Mouse (Mus musculus) liver, embryonic 13.5 days (tissue): ENCODE results near the gene Gnl3. TPM values are rescaled to one million over a fixed set of nuclear protein-coding genes. Genes with fewer than 3 reads are reported as not detected.

Experiments
- ATAC-seq: fragments of 200-750 bp; cut with Nextera tagmentation; 2 replicates; pipeline ENCODE4 v1.8.0; 2017; ENCODE audit warnings: low read depth, mild to moderate bottlenecking, moderate number of reproducible peaks, moderate library complexity
- DNase-seq: peaks from one replicate; pipeline ENCODE4 v3.0.0; 2022
- H3K27ac ChIP-seq: fragments of 300-500 bp; sonication (generic); 2 replicates; pipeline ENCODE4 v1.5.1; 2015; ENCODE audit warnings: moderate library complexity, mild to moderate bottlenecking, inconsistent platforms
- H3K27me3 ChIP-seq: fragments of 300-500 bp; sonication (generic); 2 replicates; pipeline ENCODE4 v1.6.1; 2015; ENCODE audit warnings: mild to moderate bottlenecking, inconsistent platforms
- H3K36me3 ChIP-seq: fragments of 300-500 bp; sonication (generic); 2 replicates; pipeline ENCODE4 v1.6.1; 2015; ENCODE audit warnings: mild to moderate bottlenecking, inconsistent platforms
- H3K4me1 ChIP-seq: fragments of 300-500 bp; sonication (generic); replicated peaks from 2 replicates; pipeline ENCODE4 v1.6.1; 2015; ENCODE audit warnings: inconsistent platforms
- H3K4me2 ChIP-seq: fragments of 300-500 bp; sonication (generic); 2 replicates; pipeline ENCODE4 v1.6.1; 2015; ENCODE audit warnings: inconsistent platforms, mild to moderate bottlenecking, moderate library complexity
- H3K4me3 ChIP-seq: fragments of 300-500 bp; sonication (generic); replicated peaks from 2 replicates; pipeline ENCODE4 v1.5.1; 2015; ENCODE audit warnings: mild to moderate bottlenecking, inconsistent platforms
- H3K9ac ChIP-seq: fragments of 300-500 bp; sonication (generic); 2 replicates; pipeline ENCODE4 v1.6.1; 2015; ENCODE audit warnings: mild to moderate bottlenecking, inconsistent platforms
- H3K9me3 ChIP-seq: fragments of 300-500 bp; sonication (generic); replicated peaks from 2 replicates; pipeline ENCODE4 v1.6.1; 2016; ENCODE audit warnings: inconsistent platforms
- WGBS: fragments of 180-500 bp; shearing (Covaris S2); methylation state at CpG from one replicate; pipeline ENCODE4 v1.1.7; 2015; ENCODE audit not compliant: insufficient replicate concordance; 5-methylcytosine and 5-hydroxymethylcytosine counted together
- polyA plus RNA-seq: library from polyadenylated mRNA; unstranded; fragments of >200 nt; fragmentation: Nextera tagmentation; extraction: Ambion mirVana; gene quantifications from 2 replicates; pipeline ENCODE4 v1.2.1, GENCODE M21; 2015

The Gnl3 gene
- polyA plus RNA-seq, 1 experiment from 2014 or later, result 133 TPM

DNA sequence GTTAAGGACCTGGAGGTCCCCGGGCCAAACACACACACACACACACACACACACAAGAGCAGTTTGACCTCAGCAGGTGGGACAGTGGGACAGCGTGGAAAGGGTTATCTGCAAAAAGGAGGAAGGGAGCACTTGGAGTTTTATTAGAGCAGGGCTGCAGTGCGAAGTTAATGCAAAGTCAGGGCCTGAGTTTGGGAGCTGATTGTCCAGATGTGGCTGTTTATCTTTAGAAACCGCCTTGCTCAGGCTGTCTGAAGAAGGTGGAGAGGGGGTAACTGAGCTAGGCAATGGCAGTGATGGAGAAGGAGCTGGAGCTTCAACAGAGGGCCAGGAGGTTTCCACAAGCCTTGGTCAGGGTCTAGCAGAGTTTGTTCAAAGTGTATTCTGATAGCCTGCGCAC, 12.2 kb downstream of the Gnl3 start:
- H3K36me3 ChIP-seq, result peaks cover 32% of the 10 kb centered on the region
- H3K27me3 ChIP-seq, result no peaks in the 10 kb centered on the region
- 41% methylated on average over 5 of the region's 5 CpGs for WGBS
- no peaks in the 10 kb centered on the region for H3K9me3 ChIP-seq
- peak overlapping the region; percentile 73 for H3K27ac ChIP-seq
- peaks cover 44% of the 10 kb centered on the region for H3K4me1 ChIP-seq
- H3K4me3 ChIP-seq, result no peak overlapping the region
- DNase-seq (peak; percentile 48), ATAC-seq (peak; percentile 81)
- no peak overlapping the region; the same call in 1 of the 2 replicates for H3K9ac ChIP-seq
- peak overlapping the region; percentile 14; the same call in 1 of the 2 replicates for H3K4me2 ChIP-seq

DNA sequence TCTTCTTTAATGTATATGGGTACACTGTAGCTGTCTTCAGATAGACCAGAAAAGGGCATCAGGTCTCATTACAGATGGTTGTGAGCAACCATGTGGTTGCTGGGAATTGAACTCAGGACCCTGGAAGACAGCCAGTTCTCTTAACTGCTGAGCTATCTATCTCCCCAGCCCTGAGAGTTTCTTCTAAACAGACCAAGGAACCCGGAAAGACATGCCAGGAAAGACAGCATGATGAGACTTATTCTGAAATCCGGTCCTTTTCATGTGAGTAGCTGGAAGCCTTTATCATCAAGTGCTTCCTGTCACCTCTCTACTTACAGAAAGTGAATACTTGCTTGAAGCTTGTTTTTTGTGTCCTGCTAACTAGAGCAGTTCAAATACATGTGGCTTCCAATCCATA, 14.4 kb downstream of the Gnl3 start:
- Histone ChIP-seq H3K4me3 (no peak overlapping the region), H3K4me1 (peaks cover 52% of the 10 kb centered on the region), H3K9ac (no peak overlapping the region), H3K36me3 (peaks cover 11% of the 10 kb centered on the region), H3K4me2 (no peak overlapping the region), H3K9me3 (no peaks in the 10 kb centered on the region), H3K27ac (no peak overlapping the region), H3K27me3 (no peaks in the 10 kb centered on the region)
- 52% methylated on average over 2 of the region's 2 CpGs for WGBS
- DNase-seq (no peak), ATAC-seq (no peak)

DNA sequence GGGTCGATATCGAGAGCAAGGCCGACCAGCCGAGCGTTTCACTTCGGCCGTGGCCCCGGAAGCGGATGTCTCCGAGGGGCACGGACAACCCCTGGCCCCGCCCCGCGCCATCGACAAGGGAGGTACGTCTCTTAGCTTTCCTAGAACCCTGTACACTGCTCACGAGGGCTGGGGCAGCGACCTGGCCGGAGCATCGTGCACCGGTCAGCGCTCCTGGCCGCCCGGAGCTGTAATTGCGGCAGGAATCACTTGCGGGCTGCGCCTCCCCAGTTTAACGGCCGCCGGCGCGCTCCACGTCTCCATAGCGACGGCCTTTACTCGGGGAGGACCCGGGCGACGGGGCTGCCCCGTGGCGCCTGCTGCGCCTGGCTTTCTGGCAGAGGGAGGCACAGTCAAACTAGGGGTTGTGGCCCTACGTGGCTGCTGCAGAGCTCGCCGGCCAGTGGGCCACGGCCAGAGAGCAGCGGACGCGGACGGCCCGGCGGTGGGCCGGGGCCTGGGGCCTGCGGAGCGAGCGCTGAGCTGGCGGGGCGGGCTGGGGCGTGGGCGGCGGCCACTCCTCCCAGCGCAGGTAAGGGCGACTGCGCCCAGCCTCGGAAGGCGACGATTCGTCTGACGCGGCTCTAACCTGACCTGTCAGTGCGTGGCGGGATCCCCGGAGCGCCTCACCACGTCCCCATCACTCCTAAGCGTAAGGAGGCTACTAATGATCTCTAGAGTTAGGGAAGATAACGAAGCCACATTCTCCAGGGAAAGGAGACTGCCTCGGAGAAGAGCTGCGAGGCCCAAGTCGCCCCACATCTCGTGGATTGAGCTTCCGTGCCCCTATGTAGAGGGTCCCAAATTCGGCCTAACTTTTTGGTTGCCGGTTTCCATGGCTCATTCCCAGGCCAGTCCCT, 17.4 kb downstream of the Gnl3 start, which contains the start of the genes Glt8d1 and Spcs1:
TSS of gene Glt8d1 (plus strand) at position 94 of the 899 bp plus-strand sequence.
TSS of gene Spcs1 (minus strand) at position 366 of the 899 bp plus-strand sequence.
- Histone ChIP-seq H3K36me3 (peaks cover 14% of the 10 kb centered on the region; the same call in 1 of the 2 replicates), H3K27me3 (no peaks in the 10 kb centered on the region), H3K27ac (peak within 1 kb of the TSS; percentile 92), H3K4me2 (peak within 1 kb of the TSS; percentile 86), H3K4me3 (peak within 1 kb of the TSS; percentile 86), H3K9ac (peak within 1 kb of the TSS; percentile 91), H3K4me1 (peaks cover 47% of the 10 kb centered on the region), H3K9me3 (no peaks in the 10 kb centered on the region)
- DNase-seq (peak; percentile 80), ATAC-seq (peak; percentile 88)
- under 1% methylated on average over 84 of the region's 84 CpGs for WGBS

DNA sequence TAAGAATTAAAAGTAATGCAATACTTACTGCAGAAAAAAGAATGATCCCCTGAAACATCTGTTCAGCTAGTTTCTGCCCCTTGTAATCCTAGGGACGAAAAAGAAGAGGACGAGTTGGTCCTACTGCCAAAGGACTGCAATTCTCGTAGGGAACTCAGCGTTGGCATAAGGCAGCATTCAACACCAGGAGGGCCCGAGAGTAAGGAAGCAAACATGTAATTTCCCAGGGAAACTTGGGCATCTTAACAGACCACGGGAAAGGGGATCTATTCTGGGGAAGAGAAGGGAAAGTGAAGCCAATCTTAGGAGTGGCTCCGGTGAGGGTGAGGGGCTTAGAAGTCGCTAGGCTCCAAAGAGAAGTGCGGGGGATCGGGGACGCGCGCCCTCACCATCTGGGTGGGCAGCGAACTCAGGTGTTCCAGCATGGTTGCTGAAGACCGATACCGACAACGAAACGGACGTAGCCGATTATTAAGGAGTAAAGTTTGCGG, 18.1 kb downstream of the Gnl3 start:
- DNase-seq (peak; percentile 7), ATAC-seq (peak; percentile 11)
- Histone ChIP-seq H3K27me3 (no peaks in the 10 kb centered on the region), H3K4me1 (peaks cover 45% of the 10 kb centered on the region), H3K4me2 (peak overlapping the region; percentile 86), H3K9ac (peak overlapping the region; percentile 91), H3K27ac (peak overlapping the region; percentile 92), H3K4me3 (peak overlapping the region; percentile 86), H3K36me3 (peaks cover 14% of the 10 kb centered on the region; the same call in 1 of the 2 replicates), H3K9me3 (no peaks in the 10 kb centered on the region)
- WGBS, result 0% methylated on average over 21 of the region's 21 CpGs

DNA sequence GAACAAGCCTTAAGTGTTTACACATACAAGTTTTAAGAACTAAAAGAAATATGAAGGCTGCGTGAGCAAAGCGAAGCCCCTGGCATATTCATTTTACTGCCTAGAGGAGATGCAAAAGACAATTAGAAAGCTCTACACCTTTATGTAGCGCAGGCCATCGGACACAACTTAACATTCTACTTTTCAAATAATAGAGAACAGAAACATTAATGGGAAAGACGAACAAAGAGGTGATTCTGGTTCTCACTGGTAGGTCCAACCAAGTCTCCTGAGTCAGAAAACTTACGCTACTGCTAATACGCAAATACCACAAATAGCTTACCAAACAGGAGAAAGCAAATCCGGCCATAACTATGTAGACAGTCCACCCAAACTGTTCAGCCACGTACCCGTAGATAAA, 18.6 kb downstream of the Gnl3 start:
- Histone ChIP-seq H3K9ac (peak overlapping the region; percentile 91), H3K9me3 (no peaks in the 10 kb centered on the region), H3K4me2 (peak overlapping the region; percentile 86), H3K4me3 (peak overlapping the region; percentile 86), H3K27me3 (no peaks in the 10 kb centered on the region), H3K36me3 (peaks cover 14% of the 10 kb centered on the region; the same call in 1 of the 2 replicates), H3K27ac (peak overlapping the region; percentile 92), H3K4me1 (peaks cover 43% of the 10 kb centered on the region)
- WGBS, result 43% methylated on average over 10 of the region's 10 CpGs
- DNase-seq (no peak), ATAC-seq (no peak)

DNA sequence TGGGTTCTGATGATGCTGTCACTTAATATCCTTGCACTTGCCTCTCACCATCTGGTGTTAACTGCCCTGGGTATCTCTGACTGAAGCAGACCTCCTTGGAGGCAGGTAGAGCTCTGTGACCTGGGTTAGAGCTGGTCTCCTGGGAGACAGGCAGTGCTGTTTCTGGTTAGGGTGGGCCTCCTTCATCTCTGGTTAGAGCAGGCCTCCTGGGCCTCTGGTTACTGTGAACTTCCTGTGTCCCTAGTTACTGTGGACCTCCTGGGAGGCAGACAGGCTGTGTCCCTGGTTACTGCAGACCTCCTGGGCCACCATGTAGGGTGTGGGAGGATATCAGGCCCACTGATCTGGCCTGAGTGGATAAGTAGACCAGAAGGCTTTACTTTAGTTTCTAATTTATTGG, 22.5 kb downstream of the Gnl3 start:
- no peak for ATAC-seq

DNA sequence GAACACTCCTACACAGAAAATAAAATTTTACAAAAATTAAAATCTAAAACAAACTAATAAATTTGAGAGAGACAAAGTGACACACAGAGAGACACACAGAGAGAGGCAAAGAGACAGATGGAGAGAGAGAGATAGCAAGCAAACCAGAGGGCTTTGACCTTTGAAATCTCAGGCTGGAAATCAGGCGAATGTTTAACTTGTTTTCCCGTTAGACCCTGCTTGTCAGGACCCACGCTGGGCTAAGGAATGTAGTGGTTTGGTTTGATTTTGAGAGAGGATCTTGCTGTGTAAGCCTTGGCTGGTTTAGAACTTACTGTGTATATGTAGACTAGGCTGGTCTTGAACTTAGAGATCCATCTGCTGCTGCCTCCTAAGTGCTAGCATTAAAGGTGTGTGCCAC, 42.7 kb downstream of the Gnl3 start:
- DNase-seq, result no peak
- Histone ChIP-seq H3K36me3 (peaks cover 16% of the 10 kb centered on the region), H3K9ac (no peak overlapping the region), H3K4me1 (no peaks in the 10 kb centered on the region), H3K4me3 (no peak overlapping the region), H3K4me2 (no peak overlapping the region), H3K9me3 (no peaks in the 10 kb centered on the region), H3K27me3 (no peaks in the 10 kb centered on the region), H3K27ac (no peak overlapping the region)
- ATAC-seq, result peak; percentile 50; the same call in 1 of the 2 replicates
- WGBS, result 65% methylated on average over 3 of the region's 3 CpGs

More for the DNA sequence above, 22.5 kb downstream of the Gnl3 start:
- Histone ChIP-seq H3K4me1 (peaks cover 26% of the 10 kb centered on the region), H3K36me3 (peaks cover 14% of the 10 kb centered on the region; the same call in 1 of the 2 replicates), H3K4me3 (no peak overlapping the region), H3K27me3 (no peaks in the 10 kb centered on the region), H3K9ac (no peak overlapping the region), H3K27ac (no peak overlapping the region), H3K4me2 (no peak overlapping the region), H3K9me3 (no peaks in the 10 kb centered on the region)
- DNase-seq, result no peak

DNA sequence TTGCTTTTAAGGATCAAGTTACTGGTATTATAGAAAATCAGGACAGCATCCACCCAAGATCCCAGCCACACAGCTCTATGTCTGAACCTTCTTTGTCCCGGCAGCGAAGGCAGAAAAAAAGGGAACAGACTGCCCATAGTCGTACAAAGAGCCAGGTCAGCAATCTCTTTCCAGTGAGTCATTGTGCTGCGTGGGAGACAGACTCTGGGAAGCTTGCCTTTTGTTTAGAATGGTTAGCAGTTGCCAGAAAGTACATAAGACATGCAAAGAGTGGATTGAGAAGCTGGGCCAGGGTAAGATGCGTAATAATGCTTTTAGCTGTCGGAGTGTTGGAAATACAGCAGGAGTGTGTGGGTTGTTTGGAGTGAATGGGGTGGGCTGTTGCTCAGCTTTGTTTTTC, 44.7 kb downstream of the Gnl3 start:
- H3K4me2 ChIP-seq, result no peak overlapping the region
- ATAC-seq, result no peak
- H3K36me3 ChIP-seq, result peaks cover 16% of the 10 kb centered on the region
- no peak overlapping the region for H3K9ac ChIP-seq
- DNase-seq, result no peak
- H3K27ac ChIP-seq, result no peak overlapping the region
- no peaks in the 10 kb centered on the region for H3K9me3 ChIP-seq
- H3K27me3 ChIP-seq, result no peaks in the 10 kb centered on the region
- H3K4me3 ChIP-seq, result no peak overlapping the region
- WGBS, result 68% methylated on average over 6 of the region's 6 CpGs
- no peaks in the 10 kb centered on the region for H3K4me1 ChIP-seq

Other genes with a start within 250 kb of the Gnl3 start
- 11.6 and 11.8 TPM in 2 replicates for gene Tmem110, start 193.6 kb downstream of the Gnl3 start, polyA plus RNA-seq
- 0.56 and 0.60 TPM in 2 replicates for gene Mustn1, start 140.0 kb downstream of the Gnl3 start, polyA plus RNA-seq
- 25.3 and 27.0 TPM in 2 replicates for gene Itih4, start 132.7 kb downstream of the Gnl3 start, polyA plus RNA-seq
- 114 and 122 TPM in 2 replicates for gene Itih3, start 95.4 kb downstream of the Gnl3 start, polyA plus RNA-seq
- 22.4 and 27.1 TPM in 2 replicates for gene Itih1, start 75.9 kb downstream of the Gnl3 start, polyA plus RNA-seq
- gene Nek4, start 67.8 kb downstream of the Gnl3 start, polyA plus RNA-seq, result 5.6 and 6.7 TPM in 2 replicates
- gene Glt8d1, start 17.8 kb downstream of the Gnl3 start, polyA plus RNA-seq, result 20.3 and 21.5 TPM in 2 replicates
- gene Spcs1, start 17.5 kb downstream of the Gnl3 start, polyA plus RNA-seq, result 306 and 325 TPM in 2 replicates
- gene Pbrm1, start within 50 bp of the Gnl3 start, polyA plus RNA-seq, result 65.7 and 72.4 TPM in 2 replicates
- gene Smim4, start 109.8 kb upstream of the Gnl3 start, polyA plus RNA-seq, result 81.6 and 90.8 TPM in 2 replicates
- 174 and 196 TPM in 2 replicates for gene Nt5dc2, start 111.9 kb upstream of the Gnl3 start, polyA plus RNA-seq
- 18.5 and 19.2 TPM in 2 replicates for gene Stab1, start 149.5 kb upstream of the Gnl3 start, polyA plus RNA-seq
- gene Tnnc1, start 189.2 kb upstream of the Gnl3 start, polyA plus RNA-seq, result 21.1 and 25.3 TPM in 2 replicates
- 77.9 and 84.9 TPM in 2 replicates for gene Nisch, start 197.8 kb upstream of the Gnl3 start, polyA plus RNA-seq
- gene Sema3g, start 198.7 kb upstream of the Gnl3 start, polyA plus RNA-seq, result 0.02 and 0.05 TPM in 2 replicates
- gene Phf7, start 232.2 kb upstream of the Gnl3 start, polyA plus RNA-seq, result 8.4 and 8.6 TPM in 2 replicates
- gene Bap1, start 232.3 kb upstream of the Gnl3 start, polyA plus RNA-seq, result 39.5 and 44.2 TPM in 2 replicates